Mouse (Mus musculus) gastrocnemius, postnatal 14 days (tissue): ENCODE data around the gene Gm20388. TPM values are rescaled to one million over a fixed set of nuclear protein-coding genes. Genes with fewer than 3 reads are reported as not detected.
"Not testable (repeated sequence)": the region's sequence is repeated elsewhere in the genome, so short reads cannot be mapped to it uniquely, and the experiment has no call there.

Source experiments
- DNase-seq: peaks from one replicate; pipeline ENCODE4 v3.0.0; 2021; ENCODE audit warnings: mixed read lengths
- intact Hi-C: fragments of 180-260 bp; cut with DNase I; formaldehyde crosslinking; loops from one replicate; pipeline ENCODE4 v1.15.1; 2025; ENCODE audit warnings: low total_unique reads
- total RNA-seq, 2 experiments: library from RNA; stranded (reverse); gene quantifications; 2 replicates each; pipeline ENCODE4 v1.2.3; 2021

The Gm20388 gene
- total RNA-seq, 2 experiments from 2014 or later: 5.6 to 6.0 TPM

GRCm38 (mm10) chr8:124143871-124144618 is 4233.4 kb downstream of the Gm20388 start:
- intact Hi-C loops: no loop called here

DNA sequence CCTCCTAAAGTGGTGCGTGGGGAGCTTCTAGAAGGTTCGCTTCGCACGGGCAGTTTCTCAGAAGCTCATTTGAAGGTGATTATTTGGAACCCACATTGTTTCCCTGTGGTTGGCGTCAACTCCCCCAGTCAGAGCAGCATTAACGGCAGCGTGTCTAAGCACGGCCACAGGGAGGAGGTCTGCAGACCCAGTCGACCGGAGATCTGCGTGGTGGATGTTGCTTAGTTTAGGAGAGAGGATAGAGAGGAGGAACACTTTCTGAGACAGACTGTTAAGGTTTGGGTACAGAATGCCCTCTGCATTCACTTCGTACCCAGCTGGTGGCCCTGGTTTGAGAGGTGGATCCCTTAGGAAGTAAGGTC is 4234.0 kb downstream of the Gm20388 start:
- intact Hi-C loops: no loop called here
- no peak for DNase-seq

More at GRCm38 (mm10) chr8:124143871-124144618, 4233.4 kb downstream of the Gm20388 start:
- no peak for DNase-seq

GRCm38 (mm10) chr8:124146286-124146685 is 4235.6 kb downstream of the Gm20388 start:
- intact Hi-C loops: no loop called here
- no peak for DNase-seq

GRCm38 (mm10) chr8:124150009-124150408 is 4239.4 kb downstream of the Gm20388 start:
- intact Hi-C loops: no loop called here
- DNase-seq: no peak

GRCm38 (mm10) chr8:124150536-124150935 is 4239.9 kb downstream of the Gm20388 start:
- intact Hi-C loops: no loop called here
- no peak for DNase-seq

GRCm38 (mm10) chr8:124151881-124152280 is 4241.2 kb downstream of the Gm20388 start:
- no peak for DNase-seq
- intact Hi-C loops: no loop called here

DNA sequence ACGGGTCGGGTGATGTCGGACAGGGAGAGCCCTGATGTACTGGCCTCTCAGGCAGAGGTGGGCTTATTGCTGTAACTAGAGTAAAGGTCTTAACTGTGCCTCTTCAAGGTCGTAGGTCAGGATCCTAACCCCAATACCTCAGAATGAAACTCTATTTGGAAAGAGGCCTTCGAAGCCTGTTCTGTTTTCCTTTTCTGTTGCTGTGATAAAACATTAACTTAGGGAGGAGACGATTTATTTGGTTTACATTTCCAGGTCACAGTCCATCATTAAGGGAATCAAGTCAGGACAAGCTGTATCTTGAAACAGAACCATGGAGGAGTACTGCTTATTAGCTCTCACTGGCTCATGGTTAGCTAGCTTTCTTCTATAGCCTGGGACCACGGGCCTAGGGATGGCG is 4242.1 kb downstream of the Gm20388 start:
- intact Hi-C loops: no loop called here
- DNase-seq: no peak

GRCm38 (mm10) chr8:124156324-124156723 is 4245.7 kb downstream of the Gm20388 start:
- intact Hi-C loops: no loop called here
- DNase-seq: no peak

DNA sequence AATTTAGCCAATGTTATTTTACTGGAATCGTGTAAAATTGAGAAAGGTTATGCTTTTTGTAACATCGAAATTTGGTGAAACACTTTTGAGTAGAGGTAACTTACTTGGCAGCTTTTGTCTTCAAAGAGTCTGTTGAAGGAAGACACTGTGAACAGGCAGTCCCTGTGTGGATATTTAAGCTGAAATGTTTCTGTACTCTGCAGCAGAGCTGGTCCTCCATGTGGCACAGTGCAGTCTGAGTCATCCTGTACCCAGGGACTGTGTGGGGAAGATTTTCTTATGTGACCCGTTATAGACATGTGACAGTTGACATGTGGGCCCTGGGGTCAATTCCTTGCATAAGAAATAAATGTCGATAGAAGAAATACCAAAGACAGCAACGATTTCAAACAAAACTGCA is 4251.0 kb downstream of the Gm20388 start:
- intact Hi-C loops: no loop called here
- no peak for DNase-seq

GRCm38 (mm10) chr8:124163258-124163657 is 4252.6 kb downstream of the Gm20388 start:
- DNase-seq: no peak
- intact Hi-C loops: no loop called here

GRCm38 (mm10) chr8:124169749-124170148 is 4259.1 kb downstream of the Gm20388 start:
- intact Hi-C loops: no loop called here
- DNase-seq: no peak

- intact Hi-C loops: no loop called here
- DNase-seq: no peak
Observed at GRCm38 (mm10) chr8:124170671-124171070, 4260.0 kb downstream of the Gm20388 start.

DNA sequence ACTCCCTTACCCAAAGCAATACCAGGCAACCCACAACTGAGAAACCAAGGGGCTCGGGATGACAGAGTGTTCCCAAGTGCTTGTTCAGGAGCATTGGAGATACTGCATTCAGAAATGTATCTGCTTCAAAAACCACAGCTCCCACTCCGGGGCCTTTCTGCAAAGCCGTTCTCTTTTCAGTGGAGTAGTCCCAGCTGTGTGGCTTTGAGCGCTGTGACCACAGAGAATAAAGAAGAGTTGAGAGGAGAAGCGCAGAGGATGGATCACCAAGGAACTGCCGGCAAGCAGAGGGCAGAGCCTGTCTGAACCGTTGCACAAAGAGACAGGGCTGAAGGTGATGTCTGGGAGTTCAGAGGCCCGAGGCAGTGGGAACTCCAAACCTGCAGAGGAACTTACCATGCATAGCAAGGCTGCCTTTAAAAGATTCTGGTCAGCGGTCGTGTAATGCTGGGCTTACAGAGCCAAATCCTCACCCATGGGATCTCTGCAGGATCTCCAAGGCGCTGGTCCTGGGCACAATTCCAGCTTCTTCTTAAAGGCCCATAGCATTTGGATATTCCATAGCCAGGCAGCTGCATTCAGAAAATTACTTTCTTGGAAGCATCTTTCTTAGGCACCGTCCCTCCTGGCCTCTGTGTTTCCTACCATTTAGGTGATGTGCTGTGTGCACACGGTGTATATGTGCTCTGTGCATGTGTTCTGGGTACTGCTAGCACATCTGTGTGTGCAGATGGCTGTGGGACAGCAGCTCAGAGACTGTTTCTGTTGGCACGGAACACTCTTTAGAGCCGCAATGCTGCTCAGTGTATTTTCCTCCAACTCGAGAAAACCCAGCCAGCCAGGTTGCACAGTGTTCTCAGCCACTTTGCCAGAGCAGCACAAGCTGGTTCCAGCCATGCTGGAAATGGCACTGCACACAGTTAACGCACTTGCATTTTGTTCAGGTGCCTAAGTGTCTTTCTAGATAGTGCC is 4261.2 kb downstream of the Gm20388 start:
- DNase-seq: no peak
- intact Hi-C loops: no loop called here

DNA sequence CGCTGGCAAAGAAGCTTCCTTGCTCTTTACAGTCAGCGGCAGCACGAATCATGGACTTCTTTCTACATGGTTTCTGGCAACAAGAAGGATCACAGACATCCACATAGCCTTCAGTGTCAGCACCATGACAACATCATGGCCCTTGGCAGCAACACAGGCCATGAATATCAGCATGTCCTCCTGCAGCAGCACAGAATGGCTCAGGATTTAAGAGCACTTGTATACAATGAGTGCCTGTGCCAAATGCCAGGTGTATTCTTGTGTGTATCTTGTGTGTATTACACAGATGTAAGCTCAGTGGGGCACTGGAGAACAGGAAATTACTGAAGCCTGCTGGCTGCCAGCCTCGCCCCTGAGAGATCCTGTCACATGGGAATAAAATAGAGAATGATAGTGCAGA is 4263.0 kb downstream of the Gm20388 start:
- intact Hi-C loops: no loop called here

GRCm38 (mm10) chr8:124176133-124176532 is 4265.5 kb downstream of the Gm20388 start:
- intact Hi-C loops: no loop called here
- DNase-seq: no peak

More for the DNA sequence above, 4263.0 kb downstream of the Gm20388 start:
- DNase-seq: no peak

GRCm38 (mm10) chr8:124177092-124177491 is 4266.5 kb downstream of the Gm20388 start:
- intact Hi-C loops, DNase-seq: not testable (repeated sequence)

DNA sequence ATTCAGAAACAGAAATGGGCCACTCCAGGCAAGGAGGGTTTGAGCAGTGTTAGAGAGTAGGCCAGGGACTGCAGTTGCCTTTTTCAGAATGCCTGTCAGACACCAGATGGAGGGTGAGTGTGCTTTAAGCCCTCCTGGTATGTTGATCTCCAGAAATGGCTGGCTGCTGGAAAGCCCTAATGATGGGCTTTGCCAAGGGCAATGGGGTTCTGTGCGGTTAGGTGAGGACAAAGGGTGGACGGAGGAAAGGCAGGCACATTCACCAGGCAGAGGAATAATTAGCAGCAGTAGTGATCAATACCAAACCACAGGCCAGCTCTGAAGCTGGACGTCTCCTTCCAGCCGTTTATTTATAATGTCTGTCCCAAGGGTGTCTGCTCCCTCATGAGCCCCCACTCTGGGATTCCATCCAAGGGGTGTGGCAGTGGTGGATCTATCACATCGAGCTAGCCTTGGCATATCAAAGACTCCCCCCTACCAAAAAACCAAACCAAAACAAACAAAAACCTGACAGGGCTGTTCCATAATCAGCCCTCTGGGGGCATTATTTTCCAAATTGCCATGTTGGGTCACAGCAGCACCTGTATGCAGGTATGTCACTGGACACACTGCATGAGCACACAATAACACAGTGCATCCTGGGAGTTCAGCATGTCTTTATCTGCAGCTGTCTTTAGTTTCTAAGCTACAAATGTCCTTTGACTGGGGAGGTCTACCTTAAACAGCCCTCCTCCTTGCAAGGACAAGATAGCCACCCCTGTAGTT is 4270.2 kb downstream of the Gm20388 start:
- intact Hi-C loops: no loop called here
- DNase-seq: no peak

GRCm38 (mm10) chr8:124181751-124182150 is 4271.1 kb downstream of the Gm20388 start:
- intact Hi-C loops: no loop called here
- DNase-seq: no peak

DNA sequence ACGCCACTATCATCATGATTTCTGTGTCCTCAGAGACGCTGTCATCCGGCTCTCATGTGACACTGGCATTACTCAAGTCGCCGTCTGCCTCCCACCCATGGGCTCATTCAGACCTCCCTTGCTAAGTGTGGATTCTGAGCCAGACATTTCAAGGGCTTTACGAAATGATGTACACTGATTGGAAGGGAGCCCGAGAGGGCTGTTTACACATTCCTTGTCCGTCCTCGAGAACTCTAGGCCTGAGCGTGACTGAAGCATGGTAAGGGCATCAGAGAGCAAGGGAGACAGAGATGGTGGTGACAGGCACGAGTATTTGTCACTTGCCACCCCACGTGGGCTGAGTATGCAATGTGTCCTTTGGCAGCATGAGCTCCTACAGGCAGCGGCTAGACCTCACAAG is 4271.6 kb downstream of the Gm20388 start:
- no peak for DNase-seq

GRCm38 (mm10) chr8:124184078-124184477 is 4273.4 kb downstream of the Gm20388 start:
- intact Hi-C loops: no loop called here
- DNase-seq: no peak

More for the DNA sequence above, 4271.6 kb downstream of the Gm20388 start:
- intact Hi-C loops: no loop called here
